Comparison of ENCODE assay signal across 19 mouse cellular contexts in the genomic region with DNA sequence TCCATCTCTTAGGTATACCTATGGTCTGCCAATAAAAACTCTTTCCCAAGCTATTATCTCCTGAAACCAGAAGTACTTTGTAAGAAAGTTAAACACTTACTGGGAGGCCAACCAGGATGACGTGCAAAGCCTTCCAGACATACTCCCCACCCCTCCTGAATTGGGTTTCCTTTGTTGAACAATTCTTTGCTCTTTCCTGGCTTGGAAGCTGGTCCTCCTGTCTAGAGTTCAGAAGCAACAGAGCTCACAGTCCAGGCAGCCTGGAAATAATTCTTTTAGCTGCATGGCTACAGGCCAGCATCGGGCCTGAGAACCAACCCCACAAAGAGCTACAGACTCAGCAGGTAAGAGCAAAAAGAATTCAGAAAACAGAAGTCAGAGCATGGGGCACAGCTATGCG. TPM values are rescaled to one million over a fixed set of nuclear protein-coding genes. Genes with fewer than 3 reads are reported as not detected.
DNase-seq lines count a peak whose midpoint lies in the region; ATAC-seq and TF ChIP-seq lines count a peak whose summit lies in the region.
"Had no signal": no experiment of that assay in that cellular context is flagged by ENCODE, and none has a peak within 500 bp of the region (broad histone marks: within the 10 kb centered on the region; RNA-seq: fewer than 3 reads in every experiment).

No protein-coding gene starts in this region.

- TF ChIP-seq CTCF in stomach, postnatal 0 days (IDR thresholded peaks at IDR 0.05; ENCODE audit: low read depth) = no peak

- no peaks in the 10 kb centered on the region for H3K27me3 ChIP-seq in stomach, embryonic 16.5 days (ENCODE audit: control insufficient read depth, insufficient read depth, low read length)
- H3K27me3 ChIP-seq in stomach, postnatal 0 days (ENCODE audit: control insufficient read depth, insufficient read depth, low read length) = no peaks in the 10 kb centered on the region
- no peaks in the 10 kb centered on the region for H3K27me3 ChIP-seq in lung, embryonic 16.5 days (ENCODE audit: control insufficient read depth, insufficient read depth, low read depth, low read length)
- H3K27me3 ChIP-seq: hindbrain, embryonic 12.5 days; liver, embryonic 13.5 days; midbrain, embryonic 15.5 days had no signal

- no peak overlapping the region for H3K27ac ChIP-seq in stomach, embryonic 16.5 days (ENCODE audit: low read length)
- no peak overlapping the region for H3K27ac ChIP-seq in stomach, postnatal 0 days (replicated peaks)
- H3K27ac ChIP-seq in lung, embryonic 16.5 days (ENCODE audit: low read length) = peak overlapping the region; percentile 13; the same call in 1 of the 2 replicates
- H3K27ac ChIP-seq: hindbrain, embryonic 12.5 days; layer of hippocampus, adult 2 months; liver, embryonic 13.5 days; midbrain, embryonic 15.5 days had no signal

- WGBS in stomach, embryonic 16.5 days = 51% methylated on average over 3 of the region's 3 CpGs
- 60% methylated on average over 3 of the region's 3 CpGs for WGBS in stomach, postnatal 0 days
- WGBS in lung, embryonic 16.5 days = 58% methylated on average over 3 of the region's 3 CpGs

- no peak for TF ChIP-seq EP300 in stomach, postnatal 0 days (optimal IDR thresholded peaks at IDR 0.05)

- no peak overlapping the region for H3K4me3 ChIP-seq in stomach, embryonic 16.5 days (replicated peaks; ENCODE audit: low read length)
- H3K4me3 ChIP-seq in stomach, postnatal 0 days (ENCODE audit: low read depth, low read length) = no peak overlapping the region
- H3K4me3 ChIP-seq in lung, embryonic 16.5 days (ENCODE audit: low read length) = no peak overlapping the region
- H3K4me3 ChIP-seq: erythroblast, embryonic 14.5 days; hindbrain, embryonic 12.5 days; layer of hippocampus, adult 2 months; liver, embryonic 13.5 days; midbrain, embryonic 15.5 days had no signal

- H3K9ac ChIP-seq in stomach, embryonic 16.5 days (ENCODE audit: low read length) = no peak overlapping the region
- no peak overlapping the region for H3K9ac ChIP-seq in stomach, postnatal 0 days (ENCODE audit: low read length)
- no peak overlapping the region for H3K9ac ChIP-seq in lung, embryonic 16.5 days (ENCODE audit: low read length)
- H3K9ac ChIP-seq: forebrain, postnatal 0 days; hindbrain, embryonic 12.5 days; liver, embryonic 13.5 days; midbrain, embryonic 15.5 days had no signal

- no peaks in the 10 kb centered on the region for H3K36me3 ChIP-seq in stomach, embryonic 16.5 days (ENCODE audit: control insufficient read depth, insufficient read depth, low read length)
- H3K36me3 ChIP-seq in stomach, postnatal 0 days (ENCODE audit: control insufficient read depth, insufficient read depth, low read length) = no peaks in the 10 kb centered on the region
- no peaks in the 10 kb centered on the region for H3K36me3 ChIP-seq in lung, embryonic 16.5 days (ENCODE audit: control insufficient read depth, insufficient read depth, low read length)
- H3K36me3 ChIP-seq: hindbrain, embryonic 12.5 days; liver, embryonic 13.5 days; midbrain, embryonic 15.5 days had no signal

- ATAC-seq in stomach, embryonic 16.5 days (ENCODE audit: insufficient read depth, low FRiP score) = peak; percentile 37; the same call in 1 of the 2 replicates
- ATAC-seq in stomach, postnatal 0 days (ENCODE audit: low FRiP score, low TSS enrichment) = no peak
- peak; percentile 66 for ATAC-seq in lung, embryonic 16.5 days (ENCODE audit: low read depth)
- ATAC-seq: forebrain, postnatal 0 days; midbrain, embryonic 15.5 days had no signal

- no peaks in the 10 kb centered on the region for H3K4me1 ChIP-seq in stomach, embryonic 16.5 days (ENCODE audit: control insufficient read depth, insufficient read depth, low read length)
- H3K4me1 ChIP-seq in stomach, postnatal 0 days (replicated peaks; ENCODE audit: control insufficient read depth, insufficient read depth) = no peaks in the 10 kb centered on the region
- no peaks in the 10 kb centered on the region for H3K4me1 ChIP-seq in lung, embryonic 16.5 days (replicated peaks; ENCODE audit: control insufficient read depth, insufficient read depth, low read length)
- H3K4me1 ChIP-seq: hindbrain, embryonic 12.5 days; midbrain, embryonic 15.5 days had no signal

- H3K9me3 ChIP-seq in stomach, embryonic 16.5 days (replicated peaks; ENCODE audit: control insufficient read depth, low read length) = no peaks in the 10 kb centered on the region
- H3K9me3 ChIP-seq in stomach, postnatal 0 days (ENCODE audit: control insufficient read depth, low read length) = no peaks in the 10 kb centered on the region
- no peaks in the 10 kb centered on the region for H3K9me3 ChIP-seq in lung, embryonic 16.5 days (ENCODE audit: control insufficient read depth, low read length)
- H3K9me3 ChIP-seq: hindbrain, embryonic 12.5 days; liver, embryonic 13.5 days; midbrain, embryonic 15.5 days had no signal

- no peak overlapping the region for H3K4me2 ChIP-seq in stomach, embryonic 16.5 days (ENCODE audit: low read depth, low read length)
- no peak overlapping the region for H3K4me2 ChIP-seq in stomach, postnatal 0 days (replicated peaks; ENCODE audit: low read depth)
- H3K4me2 ChIP-seq in lung, embryonic 16.5 days (ENCODE audit: low read depth, low read length) = no peak overlapping the region
- H3K4me2 ChIP-seq: hindbrain, embryonic 12.5 days; liver, embryonic 13.5 days; midbrain, embryonic 15.5 days had no signal

- intact Hi-C loops in heart, postnatal 25 days (cut with DNase I) = no loop called here

- DNase-seq in heart, adult 11 months = peak; percentile 94
- DNase-seq in heart, postnatal 25 days (ENCODE audit: low spot score) = no peak
- no peak for DNase-seq in stomach, postnatal 0 days (ENCODE audit: low spot score)
- DNase-seq in yolk sac, embryonic 10.5 days (ENCODE audit: low spot score) = no peak
- DNase-seq in gastrocnemius, postnatal 25 days = no peak
- DNase-seq in ovary, postnatal 36 days (ENCODE audit: low spot score) = no peak
- DNase-seq: cerebellum, postnatal 10 days; forebrain, postnatal 0 days; gastrocnemius, postnatal 10 days; liver, embryonic 13.5 days had no signal

RNA-seq across cellular contexts. Expression of a gene that starts 37.7 kb away (rescaled TPM):
- total RNA-seq in heart, postnatal 25 days (2021) = not detected
- polyA plus RNA-seq in stomach, embryonic 16.5 days (2015; fragmentation: Nextera tagmentation; extraction: Ambion mirVana) = 1.1 and 2.0 TPM in 2 replicates
- polyA plus RNA-seq in stomach, postnatal 0 days (2015; fragmentation: Nextera tagmentation; extraction: Ambion mirVana) = 0.46 and 0.83 TPM in 2 replicates
- polyA plus RNA-seq in lung, embryonic 16.5 days (2015; fragmentation: Nextera tagmentation; extraction: Ambion mirVana) = 1.2 and 1.3 TPM in 2 replicates
- not detected for total RNA-seq in gastrocnemius, postnatal 25 days (2021)
- total RNA-seq: forebrain, postnatal 0 days; gastrocnemius, postnatal 10 days; layer of hippocampus, adult 2 months; left cerebral cortex, adult 18-20 months; megakaryocyte progenitor cell, adult 5-6 weeks had no signal
- polyA plus RNA-seq: erythroblast, embryonic 14.5 days; forebrain, postnatal 0 days; thymus, postnatal 0 days had no signal

RNA-seq across cellular contexts. Expression of a gene that starts 40.1 kb away (rescaled TPM):
- 10 to 100 TPM; 10.5 to 10.9 TPM for total RNA-seq in heart, postnatal 25 days (2021)
- polyA plus RNA-seq in stomach, embryonic 16.5 days (2015; fragmentation: Nextera tagmentation; extraction: Ambion mirVana) = 4.6 and 4.8 TPM in 2 replicates
- polyA plus RNA-seq in stomach, postnatal 0 days (2015; fragmentation: Nextera tagmentation; extraction: Ambion mirVana) = 1.7 and 2.6 TPM in 2 replicates
- 3.1 and 3.3 TPM in 2 replicates for polyA plus RNA-seq in lung, embryonic 16.5 days (2015; fragmentation: Nextera tagmentation; extraction: Ambion mirVana)
- total RNA-seq in gastrocnemius, postnatal 25 days (2021) = 1 to 10 TPM in 1 of 2 experiments, under 1 TPM in 1; 0.43 to 1.0 TPM
